Comparison of ENCODE assay signal across 16 mouse cellular contexts in genomic region chr9:22829212-22829960, GRCm38 (mm10).
DNase-seq lines count a peak whose midpoint lies in the region; ATAC-seq and TF ChIP-seq lines count a peak whose summit lies in the region.
"Had no signal": no experiment of that assay in that cellular context is flagged by ENCODE, and none has a peak within 500 bp of the region (broad histone marks: within the 10 kb centered on the region; RNA-seq: fewer than 3 reads in every experiment).

No protein-coding gene starts in this region.

- intact Hi-C loops in gastrocnemius, postnatal 36 days (cut with DNase I), result loop anchor here (10.0 kb wide), 1 partner anchor 115 kb away; no protein-coding TSS in a partner anchor

- no peak overlapping the region for H3K4me2 ChIP-seq in hindbrain, embryonic 11.5 days (replicated peaks; ENCODE audit: low read depth, low read length)
- H3K4me2 ChIP-seq in hindbrain, embryonic 14.5 days (replicated peaks), result peak overlapping the region; percentile 27
- H3K4me2 ChIP-seq in neural tube, embryonic 12.5 days (replicated peaks), result 0 out of 2 replicates have a peak overlapping the region, but pooled peaks have one; percentile 1

- no peak for TF ChIP-seq POLR2A in brain, embryonic 14.5 days (IDR thresholded peaks at IDR 0.05; ENCODE audit: borderline replicate concordance, extremely low read depth, insufficient read depth, insufficient read length, poor library complexity, severe bottlenecking)

- peak; percentile 51; the same call in 1 of the 2 replicates for ATAC-seq in hindbrain, embryonic 11.5 days (ENCODE audit: low FRiP score)
- ATAC-seq in hindbrain, embryonic 14.5 days (ENCODE audit: low FRiP score), result peak; percentile 66
- ATAC-seq in neural tube, embryonic 12.5 days (ENCODE audit: low FRiP score, low read depth), result peak; percentile 48
- ATAC-seq: activated CD4-positive, CD25-positive, alpha-beta regulatory T cell, adult 4 months; Patski had no signal

- no peaks in the 10 kb centered on the region for H3K4me1 ChIP-seq in hindbrain, embryonic 11.5 days (replicated peaks; ENCODE audit: control insufficient read depth, insufficient read depth, low read length)
- peaks cover 26% of the 10 kb centered on the region for H3K4me1 ChIP-seq in hindbrain, embryonic 10.5 days (replicated peaks)
- peaks cover 20% of the 10 kb centered on the region; the same call in 1 of the 2 replicates for H3K4me1 ChIP-seq in hindbrain, embryonic 14.5 days (replicated peaks; ENCODE audit: control insufficient read depth, insufficient read depth, low read length)
- peaks cover 16% of the 10 kb centered on the region for H3K4me1 ChIP-seq in neural tube, embryonic 12.5 days

- no peaks in the 10 kb centered on the region; the same call in 1 of the 2 replicates for H3K27me3 ChIP-seq in hindbrain, embryonic 11.5 days (ENCODE audit: control insufficient read depth, insufficient read depth, low read length)
- no peaks in the 10 kb centered on the region for H3K27me3 ChIP-seq in hindbrain, embryonic 10.5 days (ENCODE audit: insufficient read depth, poor library complexity, severe bottlenecking)
- H3K27me3 ChIP-seq in hindbrain, embryonic 14.5 days (ENCODE audit: control insufficient read depth, insufficient read depth, low read length), result no peaks in the 10 kb centered on the region
- no peaks in the 10 kb centered on the region for H3K27me3 ChIP-seq in neural tube, embryonic 12.5 days (replicated peaks)
- H3K27me3 ChIP-seq: Patski had no signal

- H3K4me3 ChIP-seq in hindbrain, embryonic 11.5 days (ENCODE audit: low read depth, low read length), result no peak overlapping the region
- H3K4me3 ChIP-seq in hindbrain, embryonic 10.5 days, result no peak overlapping the region
- no peak overlapping the region for H3K4me3 ChIP-seq in hindbrain, embryonic 14.5 days (replicated peaks; ENCODE audit: low read length)
- no peak overlapping the region for H3K4me3 ChIP-seq in neural tube, embryonic 12.5 days

- no peak overlapping the region for H3K9ac ChIP-seq in hindbrain, embryonic 11.5 days (ENCODE audit: low read depth, low read length)
- 0 out of 2 replicates have a peak overlapping the region, but pooled peaks have one; percentile 22 for H3K9ac ChIP-seq in hindbrain, embryonic 14.5 days
- no peak overlapping the region for H3K9ac ChIP-seq in neural tube, embryonic 12.5 days

- DNase-seq in hindbrain, embryonic 11.5 days (ENCODE audit: low spot score), result no peak
- no peak for DNase-seq in hindbrain, embryonic 10.5 days (ENCODE audit: low spot score)
- DNase-seq in brain, embryonic 14.5 days (ENCODE audit: low read depth), result peak; percentile 75
- DNase-seq in hindbrain, embryonic 14.5 days (ENCODE audit: low spot score), result no peak
- DNase-seq in gastrocnemius, postnatal 36 days, result no peak
- DNase-seq in spleen, postnatal 36 days (ENCODE audit: low spot score in 2 of 2), result no peak
- DNase-seq: adrenal gland, postnatal 36 days; cerebellum, adult 9-11 months; gastrocnemius, postnatal 14 days; kidney, postnatal 4 days; lung, adult 2 months; thymus, adult 18-20 months had no signal

- WGBS in hindbrain, embryonic 11.5 days, result 79% methylated on average over 21 of the region's 21 CpGs
- WGBS in hindbrain, embryonic 10.5 days, result 86% methylated on average over 21 of the region's 21 CpGs
- WGBS in hindbrain, embryonic 14.5 days, result 43% methylated on average over 21 of the region's 21 CpGs
- 67% methylated on average over 21 of the region's 21 CpGs for WGBS in neural tube, embryonic 12.5 days

- H3K9me3 ChIP-seq in hindbrain, embryonic 11.5 days (ENCODE audit: control insufficient read depth, low read length), result no peaks in the 10 kb centered on the region
- H3K9me3 ChIP-seq in hindbrain, embryonic 10.5 days, result no peaks in the 10 kb centered on the region
- no peaks in the 10 kb centered on the region for H3K9me3 ChIP-seq in hindbrain, embryonic 14.5 days (ENCODE audit: control insufficient read depth, low read length)
- no peaks in the 10 kb centered on the region for H3K9me3 ChIP-seq in neural tube, embryonic 12.5 days

- H3K36me3 ChIP-seq in hindbrain, embryonic 11.5 days (ENCODE audit: control insufficient read depth, insufficient read depth, low read length), result no peaks in the 10 kb centered on the region
- no peaks in the 10 kb centered on the region for H3K36me3 ChIP-seq in hindbrain, embryonic 10.5 days
- H3K36me3 ChIP-seq in hindbrain, embryonic 14.5 days (replicated peaks; ENCODE audit: control insufficient read depth, insufficient read depth), result no peaks in the 10 kb centered on the region
- H3K36me3 ChIP-seq in neural tube, embryonic 12.5 days, result no peaks in the 10 kb centered on the region

- no peak for TF ChIP-seq CTCF in brain, embryonic 14.5 days (IDR thresholded peaks at IDR 0.05; ENCODE audit: borderline replicate concordance, extremely low read depth, insufficient read depth, insufficient read length)

- H3K27ac ChIP-seq in hindbrain, embryonic 11.5 days (ENCODE audit: low read depth, low read length), result no peak overlapping the region
- H3K27ac ChIP-seq in hindbrain, embryonic 10.5 days, result no peak overlapping the region
- peak overlapping the region; percentile 67 for H3K27ac ChIP-seq in hindbrain, embryonic 14.5 days
- no peak overlapping the region for H3K27ac ChIP-seq in neural tube, embryonic 12.5 days
- H3K27ac ChIP-seq: macrophage had no signal
